ENCODE assay signal across 8 mouse cellular contexts in the genomic region with DNA sequence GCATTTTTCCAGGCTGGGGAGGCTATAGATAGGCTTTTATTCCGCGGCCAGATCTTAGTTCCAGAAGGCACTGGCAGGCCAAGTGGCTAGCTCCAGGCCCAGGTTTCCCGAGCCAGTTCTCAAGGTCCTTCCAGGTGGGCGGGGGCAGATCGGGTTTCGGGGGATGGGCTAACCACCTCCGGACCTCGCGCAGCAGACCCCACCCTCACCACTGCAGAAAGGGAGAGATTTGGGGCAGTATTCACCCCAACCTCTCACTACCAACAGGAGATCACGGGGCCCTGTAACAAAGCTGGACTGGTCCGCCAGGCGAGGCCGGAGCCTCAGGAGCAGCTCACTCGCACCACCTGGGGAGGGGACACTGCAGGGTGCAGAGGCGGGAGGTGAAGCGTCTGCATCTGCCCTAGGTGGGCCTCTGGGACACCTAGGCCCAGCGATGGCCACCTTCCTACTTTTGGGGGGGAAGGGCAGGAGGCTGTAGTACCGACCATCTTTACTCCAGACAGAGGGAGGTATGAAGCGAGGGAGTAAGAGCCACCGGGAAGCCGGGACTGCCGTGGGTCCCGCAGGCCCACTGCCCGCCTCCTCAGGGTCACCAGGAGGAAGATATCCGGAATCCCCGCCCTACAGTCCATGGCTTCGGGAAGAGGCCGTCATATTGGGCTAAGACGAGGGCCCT. TPM values are rescaled to one million over a fixed set of nuclear protein-coding genes. Genes with fewer than 3 reads are reported as not detected.
DNase-seq lines count a peak whose midpoint lies in the region; ATAC-seq lines count a peak whose summit lies in the region.

No protein-coding gene starts in this region.

- H3K9ac ChIP-seq in embryonic facial prominence, embryonic 14.5 days (ENCODE audit: low read depth, low read length): peak overlapping the region; percentile 96
- peak overlapping the region; percentile 96 for H3K9ac ChIP-seq in kidney, embryonic 14.5 days (ENCODE audit: low read depth, low read length)
- H3K9ac ChIP-seq in liver, embryonic 16.5 days (ENCODE audit: low read depth, low read length): peak overlapping the region; percentile 99
- H3K9ac ChIP-seq in neural tube, embryonic 13.5 days: peak overlapping the region; percentile 99

- under 1% methylated on average over 20 of the region's 29 CpGs for WGBS in embryonic facial prominence, embryonic 14.5 days
- 0% methylated on average over 29 of the region's 29 CpGs for WGBS in kidney, embryonic 14.5 days
- under 1% methylated on average over 29 of the region's 29 CpGs for WGBS in liver, embryonic 16.5 days (ENCODE audit: insufficient replicate concordance)
- WGBS in neural tube, embryonic 13.5 days: under 1% methylated on average over 29 of the region's 29 CpGs

- peak overlapping the region; percentile 96 for H3K27ac ChIP-seq in embryonic facial prominence, embryonic 14.5 days (replicated peaks; ENCODE audit: low read depth, low read length)
- peak overlapping the region; percentile 95 for H3K27ac ChIP-seq in kidney, embryonic 14.5 days (ENCODE audit: low read depth, low read length)
- H3K27ac ChIP-seq in liver, embryonic 16.5 days (ENCODE audit: low read length): peak overlapping the region; percentile 94
- H3K27ac ChIP-seq in neural tube, embryonic 13.5 days (replicated peaks): peak overlapping the region; percentile 96

- peak overlapping the region; percentile 94 for H3K4me3 ChIP-seq in embryonic facial prominence, embryonic 14.5 days (ENCODE audit: low read depth, low read length)
- H3K4me3 ChIP-seq in kidney, embryonic 14.5 days (ENCODE audit: low read length): peak overlapping the region; percentile 88
- H3K4me3 ChIP-seq in liver, embryonic 16.5 days (ENCODE audit: low read depth, low read length): peak overlapping the region; percentile 97
- peak overlapping the region; percentile 86 for H3K4me3 ChIP-seq in neural tube, embryonic 13.5 days

- peak; percentile 28 for ATAC-seq in embryonic facial prominence, embryonic 14.5 days (ENCODE audit: low read depth)
- peak; percentile 41 for ATAC-seq in kidney, embryonic 14.5 days (ENCODE audit: low FRiP score, low TSS enrichment)
- ATAC-seq in liver, embryonic 16.5 days (ENCODE audit: low read depth): peak; percentile 35
- ATAC-seq in neural tube, embryonic 13.5 days (ENCODE audit: low read depth): peak; percentile 57

- peaks cover 13% of the 10 kb centered on the region for H3K4me1 ChIP-seq in embryonic facial prominence, embryonic 14.5 days (ENCODE audit: control insufficient read depth, insufficient read depth, low read length)
- H3K4me1 ChIP-seq in kidney, embryonic 14.5 days (ENCODE audit: control insufficient read depth, insufficient read depth, low read length): peaks cover 18% of the 10 kb centered on the region
- peaks cover 29% of the 10 kb centered on the region for H3K4me1 ChIP-seq in liver, embryonic 16.5 days (ENCODE audit: control insufficient read depth, low read depth, low read length)
- H3K4me1 ChIP-seq in neural tube, embryonic 13.5 days (replicated peaks): peaks cover 54% of the 10 kb centered on the region

- H3K36me3 ChIP-seq in embryonic facial prominence, embryonic 14.5 days (ENCODE audit: control insufficient read depth, insufficient read depth, low read length): peaks cover 32% of the 10 kb centered on the region
- peaks cover 30% of the 10 kb centered on the region for H3K36me3 ChIP-seq in kidney, embryonic 14.5 days (ENCODE audit: control insufficient read depth, insufficient read depth, low read length)
- H3K36me3 ChIP-seq in liver, embryonic 16.5 days (ENCODE audit: control insufficient read depth, insufficient read depth): peaks cover 26% of the 10 kb centered on the region
- peaks cover 30% of the 10 kb centered on the region for H3K36me3 ChIP-seq in neural tube, embryonic 13.5 days

- no peaks in the 10 kb centered on the region for H3K27me3 ChIP-seq in embryonic facial prominence, embryonic 14.5 days (replicated peaks; ENCODE audit: control insufficient read depth, insufficient read depth, low read length)
- no peaks in the 10 kb centered on the region for H3K27me3 ChIP-seq in kidney, embryonic 14.5 days (ENCODE audit: control insufficient read depth, insufficient read depth, low read length)
- no peaks in the 10 kb centered on the region for H3K27me3 ChIP-seq in liver, embryonic 16.5 days (ENCODE audit: control insufficient read depth, insufficient read depth, low read depth, low read length)
- no peaks in the 10 kb centered on the region for H3K27me3 ChIP-seq in neural tube, embryonic 13.5 days

- H3K9me3 ChIP-seq in embryonic facial prominence, embryonic 14.5 days (ENCODE audit: control insufficient read depth, low read length): no peaks in the 10 kb centered on the region
- no peaks in the 10 kb centered on the region for H3K9me3 ChIP-seq in kidney, embryonic 14.5 days (ENCODE audit: control insufficient read depth, low read length)
- H3K9me3 ChIP-seq in liver, embryonic 16.5 days (replicated peaks; ENCODE audit: control insufficient read depth, low read length): no peaks in the 10 kb centered on the region
- H3K9me3 ChIP-seq in neural tube, embryonic 13.5 days: no peaks in the 10 kb centered on the region

- DNase-seq in B cell, adult 2 months: peak; percentile 64 to 69
- DNase-seq in adrenal gland, postnatal 14 days: peak; percentile 87
- DNase-seq in embryonic facial prominence, embryonic 14.5 days (ENCODE audit: low spot score): peak; percentile 78
- peak; percentile 76 to 79 for DNase-seq in heart, adult 9 months (ENCODE audit: low spot score in 2 of 2)
- peak; percentile 13 for DNase-seq in urinary bladder, postnatal 10 days (ENCODE audit: low spot score)

- peak overlapping the region; percentile 70 for H3K4me2 ChIP-seq in embryonic facial prominence, embryonic 14.5 days (ENCODE audit: low read depth, low read length)
- peak overlapping the region; percentile 83 for H3K4me2 ChIP-seq in kidney, embryonic 14.5 days (replicated peaks; ENCODE audit: low read depth, low read length)
- peak overlapping the region; percentile 71 for H3K4me2 ChIP-seq in liver, embryonic 16.5 days (ENCODE audit: low read depth, low read length)
- peak overlapping the region; percentile 87 for H3K4me2 ChIP-seq in neural tube, embryonic 13.5 days

RNA-seq across cellular contexts. Expression of gene Ube2b, which starts 0.8 kb away (rescaled TPM):
- total RNA-seq in adrenal gland, postnatal 14 days (2021): 152 and 153 TPM in 2 replicates
- polyA plus RNA-seq in embryonic facial prominence, embryonic 14.5 days (2014; fragmentation: Nextera tagmentation; extraction: Ambion mirVana): 160 and 165 TPM in 2 replicates
- 149 and 215 TPM in 2 replicates for polyA plus RNA-seq in kidney, embryonic 14.5 days (2014; fragmentation: Nextera tagmentation; extraction: Ambion mirVana)
- 153 and 156 TPM in 2 replicates for polyA plus RNA-seq in liver, embryonic 16.5 days (2015; fragmentation: Nextera tagmentation; extraction: Ambion mirVana)
- polyA plus RNA-seq in neural tube, embryonic 13.5 days (2015; fragmentation: Nextera tagmentation; extraction: Ambion mirVana): 265 and 279 TPM in 2 replicates

RNA-seq across cellular contexts. Expression of gene Cdkl3, which starts 4.3 kb away (rescaled TPM):
- 4.3 and 5.6 TPM in 2 replicates for total RNA-seq in adrenal gland, postnatal 14 days (2021)
- polyA plus RNA-seq in embryonic facial prominence, embryonic 14.5 days (2014; fragmentation: Nextera tagmentation; extraction: Ambion mirVana): 10.0 and 10.2 TPM in 2 replicates
- polyA plus RNA-seq in kidney, embryonic 14.5 days (2014; fragmentation: Nextera tagmentation; extraction: Ambion mirVana): 9.7 and 10.1 TPM in 2 replicates
- 0.84 and 0.96 TPM in 2 replicates for polyA plus RNA-seq in liver, embryonic 16.5 days (2015; fragmentation: Nextera tagmentation; extraction: Ambion mirVana)
- polyA plus RNA-seq in neural tube, embryonic 13.5 days (2015; fragmentation: Nextera tagmentation; extraction: Ambion mirVana): 23.7 and 24.2 TPM in 2 replicates

RNA-seq across cellular contexts. Expression of gene Cdkn2aipnl, which starts 32.3 kb away (rescaled TPM):
- 20.1 and 24.9 TPM in 2 replicates for total RNA-seq in adrenal gland, postnatal 14 days (2021)
- polyA plus RNA-seq in embryonic facial prominence, embryonic 14.5 days (2014; fragmentation: Nextera tagmentation; extraction: Ambion mirVana): 80.1 and 90.8 TPM in 2 replicates
- polyA plus RNA-seq in kidney, embryonic 14.5 days (2014; fragmentation: Nextera tagmentation; extraction: Ambion mirVana): 87.9 and 104 TPM in 2 replicates
- 40.6 and 41.7 TPM in 2 replicates for polyA plus RNA-seq in liver, embryonic 16.5 days (2015; fragmentation: Nextera tagmentation; extraction: Ambion mirVana)
- 115 and 116 TPM in 2 replicates for polyA plus RNA-seq in neural tube, embryonic 13.5 days (2015; fragmentation: Nextera tagmentation; extraction: Ambion mirVana)

Comparison
In these comparisons a context has a peak if more than half of its experiments do, and no peak if none do; other contexts are left out.
1. Peak in every context shown above with its lines: DNase-seq, ATAC-seq, H3K4me3 ChIP-seq and H3K27ac ChIP-seq.
2. DNase-seq: peak in every context shown above with its lines; median percentile 87 in adrenal gland, postnatal 14 days; 78 in embryonic facial prominence, embryonic 14.5 days; 78 in heart, adult 9 months; 66 in B cell, adult 2 months; 13 in urinary bladder, postnatal 10 days.